Mouse (Mus musculus) neural tube, embryonic 12.5 days (tissue): ENCODE measurements around the gene Exoc8. TPM values are rescaled to one million over a fixed set of nuclear protein-coding genes. Genes with fewer than 3 reads are reported as not detected.

ENCODE experiments used
- ATAC-seq: fragments of 200-750 bp; cut with Nextera tagmentation; 2 replicates; pipeline ENCODE4 v1.8.0; 2017; ENCODE audit warnings: low read depth, mild to moderate bottlenecking, moderate TSS enrichment, moderate library complexity; ENCODE audit not compliant: low FRiP score
- H3K27ac ChIP-seq: fragments of 300-500 bp; sonication (generic); 2 replicates; pipeline ENCODE4 v1.5.1; 2016
- H3K27me3 ChIP-seq: fragments of 300-500 bp; sonication (generic); replicated peaks from 2 replicates; pipeline ENCODE4 v1.6.1; 2016; ENCODE audit warnings: mild to moderate bottlenecking
- H3K36me3 ChIP-seq: fragments of 300-500 bp; sonication (generic); 2 replicates; pipeline ENCODE4 v1.6.1; 2016; ENCODE audit warnings: mild to moderate bottlenecking
- H3K4me1 ChIP-seq: fragments of 300-500 bp; sonication (generic); 2 replicates; pipeline ENCODE4 v1.6.1; 2016
- H3K4me2 ChIP-seq: fragments of 300-500 bp; sonication (generic); replicated peaks from 2 replicates; pipeline ENCODE4 v1.6.1; 2016; ENCODE audit warnings: mild to moderate bottlenecking
- H3K4me3 ChIP-seq: fragments of 300-500 bp; sonication (generic); 2 replicates; pipeline ENCODE4 v1.5.1; 2016
- H3K9ac ChIP-seq: fragments of 300-500 bp; sonication (generic); 2 replicates; pipeline ENCODE4 v1.6.1; 2016; ENCODE audit warnings: mild to moderate bottlenecking
- H3K9me3 ChIP-seq: fragments of 300-500 bp; sonication (generic); 2 replicates; pipeline ENCODE4 v1.6.1; 2016; ENCODE audit warnings: mild to moderate bottlenecking
- WGBS: fragments of 180-500 bp; shearing (Covaris S2); methylation state at CpG from one replicate; pipeline ENCODE4 v1.1.7; 2016; 5-methylcytosine and 5-hydroxymethylcytosine counted together
- polyA plus RNA-seq: library from polyadenylated mRNA; unstranded; fragments of >200 nt; fragmentation: Nextera tagmentation; extraction: Ambion mirVana; gene quantifications from 2 replicates; pipeline ENCODE4 v1.2.1, GENCODE M21; 2016

The Exoc8 gene
- polyA plus RNA-seq, 1 experiment from 2014 or later, result 17.3 TPM

- Histone ChIP-seq H3K4me3 (no peak overlapping the region), H3K27ac (no peak overlapping the region), H3K36me3 (peaks cover 14% of the 10 kb centered on the region; the same call in 1 of the 2 replicates), H3K4me1 (no peaks in the 10 kb centered on the region), H3K4me2 (no peak overlapping the region), H3K9me3 (no peaks in the 10 kb centered on the region), H3K9ac (no peak overlapping the region), H3K27me3 (no peaks in the 10 kb centered on the region)
- ATAC-seq, result no peak
- WGBS, result 90% methylated on average over 15 of the region's 15 CpGs
These were observed 26.6 kb upstream of the Exoc8 start for GRCm38 (mm10) chr8:124923971-124924652.

GRCm38 (mm10) chr8:124922490-124923089, 25.1 kb upstream of the Exoc8 start:
- Histone ChIP-seq H3K36me3 (peaks cover 14% of the 10 kb centered on the region; the same call in 1 of the 2 replicates), H3K27ac (no peak overlapping the region), H3K4me1 (no peaks in the 10 kb centered on the region), H3K9me3 (no peaks in the 10 kb centered on the region), H3K9ac (no peak overlapping the region), H3K27me3 (no peaks in the 10 kb centered on the region), H3K4me3 (no peak overlapping the region), H3K4me2 (no peak overlapping the region)
- WGBS, result 80% methylated on average over 11 of the region's 11 CpGs
- no peak for ATAC-seq

- no peak overlapping the region for H3K9ac ChIP-seq
- H3K4me3 ChIP-seq, result no peak overlapping the region
- no peaks in the 10 kb centered on the region for H3K9me3 ChIP-seq
- H3K4me2 ChIP-seq, result no peak overlapping the region
- peaks cover 11% of the 10 kb centered on the region; the same call in 1 of the 2 replicates for H3K36me3 ChIP-seq
- H3K27ac ChIP-seq, result no peak overlapping the region
- H3K27me3 ChIP-seq, result no peaks in the 10 kb centered on the region
- 88% methylated on average over 18 of the region's 18 CpGs for WGBS
- no peak for ATAC-seq
- H3K4me1 ChIP-seq, result no peaks in the 10 kb centered on the region
These were observed 24.1 kb upstream of the Exoc8 start for GRCm38 (mm10) chr8:124921369-124922279.

GRCm38 (mm10) chr8:124917741-124918484, 20.4 kb upstream of the Exoc8 start:
- Histone ChIP-seq H3K4me2 (no peak overlapping the region), H3K4me3 (no peak overlapping the region), H3K27ac (no peak overlapping the region), H3K9me3 (no peaks in the 10 kb centered on the region), H3K9ac (no peak overlapping the region), H3K36me3 (peaks cover 29% of the 10 kb centered on the region), H3K27me3 (no peaks in the 10 kb centered on the region), H3K4me1 (no peaks in the 10 kb centered on the region)
- WGBS, result 81% methylated on average over 18 of the region's 18 CpGs
- no peak for ATAC-seq

- 95% methylated on average over 5 of the region's 5 CpGs for whole genome bisulfite sequencing
- Histone ChIP-seq H3K27me3 (no peaks in the 10 kb centered on the region), H3K9ac (no peak overlapping the region), H3K9me3 (no peaks in the 10 kb centered on the region), H3K27ac (no peak overlapping the region), H3K36me3 (peaks cover 59% of the 10 kb centered on the region), H3K4me2 (no peak overlapping the region), H3K4me1 (no peaks in the 10 kb centered on the region), H3K4me3 (no peak overlapping the region)
- ATAC-seq, result no peak
These were observed 16.6 kb upstream of the Exoc8 start for GRCm38 (mm10) chr8:124914061-124914460.

- Histone ChIP-seq H3K4me1 (no peaks in the 10 kb centered on the region), H3K36me3 (peaks cover 77% of the 10 kb centered on the region), H3K27ac (no peak overlapping the region), H3K9me3 (no peaks in the 10 kb centered on the region), H3K27me3 (no peaks in the 10 kb centered on the region), H3K4me3 (no peak overlapping the region), H3K4me2 (no peak overlapping the region), H3K9ac (peak overlapping the region; percentile 38; the same call in 1 of the 2 replicates)
- 80% methylated on average over 17 of the region's 17 CpGs for WGBS
- ATAC-seq, result no peak
These were observed 14.7 kb upstream of the Exoc8 start for GRCm38 (mm10) chr8:124911938-124912872.

GRCm38 (mm10) chr8:124910349-124910748, 12.8 kb upstream of the Exoc8 start:
- Histone ChIP-seq H3K9ac (no peak overlapping the region), H3K9me3 (no peaks in the 10 kb centered on the region), H3K4me3 (no peak overlapping the region), H3K27me3 (no peaks in the 10 kb centered on the region), H3K27ac (no peak overlapping the region), H3K36me3 (peaks cover 89% of the 10 kb centered on the region), H3K4me2 (no peak overlapping the region), H3K4me1 (no peaks in the 10 kb centered on the region)
- no peak for ATAC-seq
- WGBS, result 89% methylated on average over 10 of the region's 10 CpGs

- Histone ChIP-seq H3K9ac (no peak overlapping the region), H3K27me3 (no peaks in the 10 kb centered on the region), H3K36me3 (peaks cover 87% of the 10 kb centered on the region), H3K4me3 (no peak overlapping the region), H3K9me3 (no peaks in the 10 kb centered on the region), H3K27ac (no peak overlapping the region), H3K4me2 (no peak overlapping the region), H3K4me1 (no peaks in the 10 kb centered on the region)
- WGBS, result 94% methylated on average over 16 of the region's 16 CpGs
- ATAC-seq, result no peak
These were observed 12.4 kb upstream of the Exoc8 start for GRCm38 (mm10) chr8:124909936-124910335.

- Histone ChIP-seq H3K9me3 (no peaks in the 10 kb centered on the region), H3K36me3 (peaks cover 83% of the 10 kb centered on the region), H3K4me2 (no peak overlapping the region), H3K27me3 (no peaks in the 10 kb centered on the region), H3K4me3 (no peak overlapping the region), H3K27ac (no peak overlapping the region), H3K4me1 (no peaks in the 10 kb centered on the region), H3K9ac (no peak overlapping the region)
- 93% methylated on average over 2 of the region's 2 CpGs for WGBS
- ATAC-seq, result no peak
These were observed 8.0 kb upstream of the Exoc8 start for GRCm38 (mm10) chr8:124905482-124905881.

- WGBS, result 96% methylated on average over 15 of the region's 15 CpGs
- no peak overlapping the region for H3K9ac ChIP-seq
- no peak overlapping the region for H3K4me2 ChIP-seq
- no peak overlapping the region for H3K4me3 ChIP-seq
- H3K9me3 ChIP-seq, result no peaks in the 10 kb centered on the region
- no peak for ATAC-seq
- H3K4me1 ChIP-seq, result peaks cover 11% of the 10 kb centered on the region
- H3K36me3 ChIP-seq, result peaks cover 74% of the 10 kb centered on the region
- no peak overlapping the region for H3K27ac ChIP-seq
- H3K27me3 ChIP-seq, result no peaks in the 10 kb centered on the region
These were observed 5.7 kb upstream of the Exoc8 start for GRCm38 (mm10) chr8:124903198-124903597.
